In the genomic region with DNA sequence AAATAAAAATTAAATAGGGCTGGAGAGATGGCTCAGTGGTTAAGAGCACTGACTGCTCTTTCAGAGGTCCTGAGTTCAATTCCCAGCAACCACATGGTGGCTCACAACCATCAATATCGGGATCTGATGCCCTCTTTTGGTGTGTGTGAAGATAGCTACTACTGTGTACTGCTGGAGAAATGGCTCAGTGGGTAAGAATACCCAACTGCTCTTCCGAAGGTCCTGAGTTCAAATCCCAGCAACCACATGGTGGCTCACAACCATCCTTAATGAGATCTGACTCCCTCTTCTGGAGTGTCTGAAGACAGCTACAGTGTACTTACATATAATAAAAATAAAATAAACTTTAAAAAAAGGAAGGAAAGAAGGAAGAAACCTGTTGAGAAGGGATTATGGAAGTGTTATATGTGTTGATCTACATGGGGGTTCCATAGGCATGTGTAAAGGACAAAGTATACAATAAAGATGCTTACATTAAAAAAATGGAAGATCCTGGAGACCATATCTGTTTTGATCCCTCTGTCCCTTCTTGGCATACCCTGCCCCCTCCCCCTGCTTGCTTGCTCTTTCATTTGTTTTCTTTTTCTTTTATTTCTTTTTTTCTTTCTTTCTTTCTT, we compare ENCODE assay signal across 8 mouse cellular contexts. TPM values are rescaled to one million over a fixed set of nuclear protein-coding genes. Genes with fewer than 3 reads are reported as not detected.
DNase-seq lines count a peak whose midpoint lies in the region; ATAC-seq and TF ChIP-seq lines count a peak whose summit lies in the region.
"Not testable (repeated sequence)": the region's sequence is repeated elsewhere in the genome, so short reads cannot be mapped to it uniquely, and the experiment has no call there.

No protein-coding gene starts in this region.

- H3K27ac ChIP-seq in MEL (ENCODE audit: control insufficient read depth, low read depth, low read length), result peak overlapping the region; percentile 95
- H3K27ac ChIP-seq in embryonic facial prominence, embryonic 15.5 days (replicated peaks); lung, embryonic 14.5 days (ENCODE audit: low read depth): not testable (repeated sequence)
- peak overlapping the region; percentile 95; the same call in 1 of the 2 replicates for H3K27ac ChIP-seq in heart, embryonic 10.5 days
- H3K27ac ChIP-seq in hindbrain, embryonic 15.5 days (replicated peaks), result peak overlapping the region; percentile 94
- peak overlapping the region; percentile 95 for H3K27ac ChIP-seq in limb, embryonic 10.5 days
- peak overlapping the region; percentile 91 for H3K27ac ChIP-seq in midbrain, postnatal 0 days (ENCODE audit: low read depth, low read length)
- peak overlapping the region; percentile 85; the same call in 1 of the 2 replicates for H3K27ac ChIP-seq in stomach, embryonic 15.5 days

- peak overlapping the region; percentile 77 for H3K4me2 ChIP-seq in embryonic facial prominence, embryonic 15.5 days (replicated peaks)
- peak overlapping the region; percentile 90 for H3K4me2 ChIP-seq in hindbrain, embryonic 15.5 days
- peak overlapping the region; percentile 69 for H3K4me2 ChIP-seq in lung, embryonic 14.5 days
- H3K4me2 ChIP-seq in midbrain, postnatal 0 days (ENCODE audit: low read depth, low read length, poor library complexity, severe bottlenecking), result peak overlapping the region; percentile 80
- H3K4me2 ChIP-seq in stomach, embryonic 15.5 days, result peak overlapping the region; percentile 89

- not testable (repeated sequence) for H3K27me3 ChIP-seq in MEL (ENCODE audit: control insufficient read depth in 1 of 2, insufficient read depth in 2 of 2, low read length in 2 of 2); embryonic facial prominence, embryonic 15.5 days; heart, embryonic 10.5 days (ENCODE audit: insufficient read depth, poor library complexity, severe bottlenecking); hindbrain, embryonic 15.5 days; limb, embryonic 10.5 days (ENCODE audit: low read depth, poor library complexity, severe bottlenecking); lung, embryonic 14.5 days (ENCODE audit: insufficient read depth, low read length); midbrain, postnatal 0 days (ENCODE audit: insufficient read depth, low read length); stomach, embryonic 15.5 days (replicated peaks)

- 59% methylated on average over 2 of the region's 2 CpGs for WGBS in embryonic facial prominence, embryonic 15.5 days
- 60% methylated on average over 2 of the region's 2 CpGs for WGBS in heart, embryonic 10.5 days
- 63% methylated on average over 2 of the region's 2 CpGs for WGBS in hindbrain, embryonic 15.5 days
- 60% methylated on average over 2 of the region's 2 CpGs for WGBS in limb, embryonic 10.5 days
- 63% methylated on average over 2 of the region's 2 CpGs for WGBS in lung, embryonic 14.5 days
- 59% methylated on average over 2 of the region's 2 CpGs for WGBS in midbrain, postnatal 0 days
- 65% methylated on average over 2 of the region's 2 CpGs for WGBS in stomach, embryonic 15.5 days

- DNase-seq in MEL (ENCODE audit: low read depth, low spot score), result peak; percentile 86
- peak; percentile 25 for DNase-seq in heart, embryonic 10.5 days (ENCODE audit: low spot score)
- not testable (repeated sequence) for DNase-seq in limb, embryonic 10.5 days (ENCODE audit: low spot score); lung, embryonic 14.5 days; midbrain, postnatal 0 days (ENCODE audit: low spot score)

- TF ChIP-seq CTCF in MEL (IDR thresholded peaks at IDR 0.05 in 2 of 3, conservative IDR thresholded peaks at IDR 0.05 in 1 of 3; ENCODE audit: control insufficient read depth in 1 of 3, insufficient read depth in 1 of 3, low read depth in 2 of 3, low read length in 3 of 3, poor library complexity in 1 of 3, severe bottlenecking in 1 of 3), result peak in 2 of 3 experiments; percentile 8 to 38; a peak in 2 of 6 replicates
- not testable (repeated sequence) for TF ChIP-seq CTCF in lung, embryonic 14.5 days (IDR thresholded peaks at IDR 0.05; ENCODE audit: low read depth); midbrain, postnatal 0 days (IDR thresholded peaks at IDR 0.05)

- H3K4me1 ChIP-seq in MEL (ENCODE audit: control insufficient read depth in 1 of 2, insufficient read depth in 2 of 2, low read length in 2 of 2); heart, embryonic 10.5 days; lung, embryonic 14.5 days (ENCODE audit: insufficient read depth); midbrain, postnatal 0 days (ENCODE audit: insufficient read depth, low read length); stomach, embryonic 15.5 days: not testable (repeated sequence)
- H3K4me1 ChIP-seq in embryonic facial prominence, embryonic 15.5 days, result peaks cover 14% of the 10 kb centered on the region
- H3K4me1 ChIP-seq in hindbrain, embryonic 15.5 days (replicated peaks), result peaks cover 26% of the 10 kb centered on the region
- peaks cover 15% of the 10 kb centered on the region for H3K4me1 ChIP-seq in limb, embryonic 10.5 days

- H3K79me2 ChIP-seq in MEL (ENCODE audit: control insufficient read depth, insufficient read depth, low read length, poor library complexity), result peaks cover 19% of the 10 kb centered on the region

- H3K36me3 ChIP-seq in MEL (ENCODE audit: control insufficient read depth in 1 of 2, insufficient read depth in 2 of 2, low read length in 2 of 2), result peaks cover 0 to 16% of the 10 kb centered on the region in 2 experiments; a peak in 2 of 4 replicates
- peaks cover 19% of the 10 kb centered on the region for H3K36me3 ChIP-seq in embryonic facial prominence, embryonic 15.5 days
- peaks cover 19% of the 10 kb centered on the region for H3K36me3 ChIP-seq in heart, embryonic 10.5 days
- peaks cover 11% of the 10 kb centered on the region for H3K36me3 ChIP-seq in hindbrain, embryonic 15.5 days
- H3K36me3 ChIP-seq in limb, embryonic 10.5 days, result peaks cover 22% of the 10 kb centered on the region
- H3K36me3 ChIP-seq in lung, embryonic 14.5 days (ENCODE audit: insufficient read depth), result peaks cover 14% of the 10 kb centered on the region; the same call in 1 of the 2 replicates
- peaks cover 14% of the 10 kb centered on the region for H3K36me3 ChIP-seq in midbrain, postnatal 0 days (ENCODE audit: insufficient read depth, low read length)
- not testable (repeated sequence) for H3K36me3 ChIP-seq in stomach, embryonic 15.5 days

- not testable (repeated sequence) for TF ChIP-seq POLR2A in MEL (IDR thresholded peaks at IDR 0.05; ENCODE audit: control insufficient read depth in 1 of 2, insufficient read depth in 1 of 2, low read depth in 1 of 2, low read length in 2 of 2, poor library complexity in 1 of 2)

- peak overlapping the region; percentile 51 to 97 for H3K4me3 ChIP-seq in MEL (ENCODE audit: control insufficient read depth in 1 of 2, insufficient read depth in 1 of 2, low read depth in 2 of 2, low read length in 2 of 2)
- H3K4me3 ChIP-seq in embryonic facial prominence, embryonic 15.5 days (replicated peaks), result peak overlapping the region; percentile 93
- H3K4me3 ChIP-seq in heart, embryonic 10.5 days, result peak overlapping the region; percentile 91
- peak overlapping the region; percentile 85 for H3K4me3 ChIP-seq in hindbrain, embryonic 15.5 days
- H3K4me3 ChIP-seq in limb, embryonic 10.5 days, result peak overlapping the region; percentile 91
- H3K4me3 ChIP-seq in lung, embryonic 14.5 days (ENCODE audit: low read depth, low read length), result peak overlapping the region; percentile 85
- H3K4me3 ChIP-seq in midbrain, postnatal 0 days (ENCODE audit: low read depth, low read length), result peak overlapping the region; percentile 90
- peak overlapping the region; percentile 91 for H3K4me3 ChIP-seq in stomach, embryonic 15.5 days (replicated peaks)

- not testable (repeated sequence) for ATAC-seq in embryonic facial prominence, embryonic 15.5 days (ENCODE audit: insufficient number of reproducible peaks, low FRiP score, low TSS enrichment, low read depth); hindbrain, embryonic 15.5 days (ENCODE audit: low FRiP score, low read depth); lung, embryonic 14.5 days (ENCODE audit: insufficient read depth); midbrain, postnatal 0 days (ENCODE audit: low FRiP score); stomach, embryonic 15.5 days (ENCODE audit: insufficient read depth, low FRiP score, low read depth)

- H3K9ac ChIP-seq in MEL (ENCODE audit: control insufficient read depth, low read depth, low read length, poor library complexity, severe bottlenecking), result peak overlapping the region; percentile 99
- not testable (repeated sequence) for H3K9ac ChIP-seq in embryonic facial prominence, embryonic 15.5 days; stomach, embryonic 15.5 days
- peak overlapping the region; percentile 97 for H3K9ac ChIP-seq in hindbrain, embryonic 15.5 days
- peak overlapping the region; percentile 94; the same call in 1 of the 2 replicates for H3K9ac ChIP-seq in lung, embryonic 14.5 days
- peak overlapping the region; percentile 95; the same call in 1 of the 2 replicates for H3K9ac ChIP-seq in midbrain, postnatal 0 days (replicated peaks; ENCODE audit: low read length, poor library complexity, severe bottlenecking)

- TF ChIP-seq EP300 in MEL (IDR thresholded peaks at IDR 0.05; ENCODE audit: low read depth in 1 of 2, low read length in 2 of 2), result not testable (repeated sequence)

- not testable (repeated sequence) for TF ChIP-seq RAD21 in MEL (IDR thresholded peaks at IDR 0.05; ENCODE audit: low read depth, low read length)

- H3K9me3 ChIP-seq in MEL (replicated peaks; ENCODE audit: insufficient read depth, low read length); embryonic facial prominence, embryonic 15.5 days (replicated peaks); heart, embryonic 10.5 days; hindbrain, embryonic 15.5 days; limb, embryonic 10.5 days (replicated peaks); lung, embryonic 14.5 days (ENCODE audit: low read depth, low read length); midbrain, postnatal 0 days (ENCODE audit: low read length); stomach, embryonic 15.5 days: not testable (repeated sequence)

RNA-seq across cellular contexts. Expression of a gene that starts 0.7 kb away (rescaled TPM):
- 9.4 and 10.1 TPM in 2 replicates for total RNA-seq in MEL (2012; rRNA removed)
- polyA plus RNA-seq in MEL (2012; ENCODE audit: insufficient read depth in 1 of 2, insufficient read length in 2 of 2, low read depth in 1 of 2, low replicate concordance in 2 of 2, missing spikeins in 1 of 2), result 1 to 10 TPM in 1 of 2 experiments, not detected in 1; 9.5 TPM
- polyA plus RNA-seq in embryonic facial prominence, embryonic 15.5 days (2015; fragmentation: Nextera tagmentation; extraction: Ambion mirVana), result 20.3 and 20.9 TPM in 2 replicates
- 15.0 and 17.2 TPM in 2 replicates for polyA plus RNA-seq in heart, embryonic 10.5 days (2016; fragmentation: Nextera tagmentation; extraction: Ambion mirVana)
- 34.2 and 39.0 TPM in 2 replicates for polyA plus RNA-seq in hindbrain, embryonic 15.5 days (2015; fragmentation: Nextera tagmentation; extraction: Ambion mirVana)
- polyA plus RNA-seq in limb, embryonic 10.5 days (2016; fragmentation: Nextera tagmentation; extraction: Ambion mirVana), result 21.3 and 25.0 TPM in 2 replicates
- polyA plus RNA-seq in lung, embryonic 14.5 days (2014; fragmentation: Nextera tagmentation; extraction: Ambion mirVana), result 20.1 and 21.8 TPM in 2 replicates
- 25.2 and 32.4 TPM in 2 replicates for total RNA-seq in midbrain, postnatal 0 days (2014; rRNA removed)
- 37.4 and 50.6 TPM in 2 replicates for polyA plus RNA-seq in midbrain, postnatal 0 days (2015; fragmentation: Nextera tagmentation; extraction: Ambion mirVana)
- 18.1 and 20.5 TPM in 2 replicates for polyA plus RNA-seq in stomach, embryonic 15.5 days (2015; fragmentation: Nextera tagmentation; extraction: Ambion mirVana)

RNA-seq across cellular contexts. Expression of a gene that starts 4.5 kb away (rescaled TPM):
- total RNA-seq in MEL (2012; rRNA removed), result 143 and 150 TPM in 2 replicates
- polyA plus RNA-seq in MEL (2012; ENCODE audit: insufficient read depth in 1 of 2, insufficient read length in 2 of 2, low read depth in 1 of 2, low replicate concordance in 2 of 2, missing spikeins in 1 of 2), result 100 to 1,000 TPM; 186 to 347 TPM
- 203 and 207 TPM in 2 replicates for polyA plus RNA-seq in embryonic facial prominence, embryonic 15.5 days (2015; fragmentation: Nextera tagmentation; extraction: Ambion mirVana)
- polyA plus RNA-seq in heart, embryonic 10.5 days (2016; fragmentation: Nextera tagmentation; extraction: Ambion mirVana), result 191 and 222 TPM in 2 replicates
- 164 and 175 TPM in 2 replicates for polyA plus RNA-seq in hindbrain, embryonic 15.5 days (2015; fragmentation: Nextera tagmentation; extraction: Ambion mirVana)
- polyA plus RNA-seq in limb, embryonic 10.5 days (2016; fragmentation: Nextera tagmentation; extraction: Ambion mirVana), result 295 and 314 TPM in 2 replicates
- 274 TPM in 2 replicates for polyA plus RNA-seq in lung, embryonic 14.5 days (2014; fragmentation: Nextera tagmentation; extraction: Ambion mirVana)
- total RNA-seq in midbrain, postnatal 0 days (2014; rRNA removed), result 243 and 245 TPM in 2 replicates
- 131 and 147 TPM in 2 replicates for polyA plus RNA-seq in midbrain, postnatal 0 days (2015; fragmentation: Nextera tagmentation; extraction: Ambion mirVana)
- polyA plus RNA-seq in stomach, embryonic 15.5 days (2015; fragmentation: Nextera tagmentation; extraction: Ambion mirVana), result 188 and 203 TPM in 2 replicates

RNA-seq across cellular contexts. Expression of a gene that starts 49.9 kb away (rescaled TPM):
- total RNA-seq in MEL (2012; rRNA removed), result 110 and 153 TPM in 2 replicates
- 100 to 1,000 TPM; 184 to 324 TPM for polyA plus RNA-seq in MEL (2012; ENCODE audit: insufficient read depth in 1 of 2, insufficient read length in 2 of 2, low read depth in 1 of 2, low replicate concordance in 2 of 2, missing spikeins in 1 of 2)
- 293 and 308 TPM in 2 replicates for polyA plus RNA-seq in embryonic facial prominence, embryonic 15.5 days (2015; fragmentation: Nextera tagmentation; extraction: Ambion mirVana)
- 248 and 309 TPM in 2 replicates for polyA plus RNA-seq in heart, embryonic 10.5 days (2016; fragmentation: Nextera tagmentation; extraction: Ambion mirVana)
- 264 and 269 TPM in 2 replicates for polyA plus RNA-seq in hindbrain, embryonic 15.5 days (2015; fragmentation: Nextera tagmentation; extraction: Ambion mirVana)
- 362 and 370 TPM in 2 replicates for polyA plus RNA-seq in limb, embryonic 10.5 days (2016; fragmentation: Nextera tagmentation; extraction: Ambion mirVana)
- 296 and 301 TPM in 2 replicates for polyA plus RNA-seq in lung, embryonic 14.5 days (2014; fragmentation: Nextera tagmentation; extraction: Ambion mirVana)
- 24.6 and 44.5 TPM in 2 replicates for total RNA-seq in midbrain, postnatal 0 days (2014; rRNA removed)
- polyA plus RNA-seq in midbrain, postnatal 0 days (2015; fragmentation: Nextera tagmentation; extraction: Ambion mirVana), result 259 and 278 TPM in 2 replicates
- polyA plus RNA-seq in stomach, embryonic 15.5 days (2015; fragmentation: Nextera tagmentation; extraction: Ambion mirVana), result 252 and 285 TPM in 2 replicates
